Mouse (Mus musculus): ENCODE results near the gene Thumpd3. TPM values are rescaled to one million over a fixed set of nuclear protein-coding genes. Genes with fewer than 3 reads are reported as not detected.

Thumpd3 gene
- total RNA-seq, 2 experiments from 2014 or later: 29.4 TPM

Other genes with a start within 250 kb of the Thumpd3 start
- 100 to 1,000 TPM; 204 to 206 TPM for gene Srgap3, start 99.0 kb upstream of the Thumpd3 start, total RNA-seq (2021)
- 100 to 1,000 TPM; 108 to 122 TPM for gene Setd5, start 31.1 kb downstream of the Thumpd3 start, total RNA-seq (2021)
- 10 to 100 TPM; 82.9 to 92.8 TPM for gene Lhfpl4, start 149.2 kb downstream of the Thumpd3 start, total RNA-seq (2021)
- 10 to 100 TPM; 14.4 to 16.6 TPM for gene Mtmr14, start 191.6 kb downstream of the Thumpd3 start, total RNA-seq (2021)
- 10 to 100 TPM; 65.3 to 72.2 TPM for gene Cpne9, start 236.1 kb downstream of the Thumpd3 start, total RNA-seq (2021)